Mouse (Mus musculus) liver, adult (tissue): Measurements from ENCODE around the gene Tsku.

Experiments
- GATA4 ChIP-seq: IDR thresholded peaks from 2 replicates; pipeline ENCODE4 v1.6.1; 2014; ENCODE audit warnings: mild to moderate bottlenecking, low read length; ENCODE audit not compliant: insufficient replicate concordance

Gene Tsku

DNA sequence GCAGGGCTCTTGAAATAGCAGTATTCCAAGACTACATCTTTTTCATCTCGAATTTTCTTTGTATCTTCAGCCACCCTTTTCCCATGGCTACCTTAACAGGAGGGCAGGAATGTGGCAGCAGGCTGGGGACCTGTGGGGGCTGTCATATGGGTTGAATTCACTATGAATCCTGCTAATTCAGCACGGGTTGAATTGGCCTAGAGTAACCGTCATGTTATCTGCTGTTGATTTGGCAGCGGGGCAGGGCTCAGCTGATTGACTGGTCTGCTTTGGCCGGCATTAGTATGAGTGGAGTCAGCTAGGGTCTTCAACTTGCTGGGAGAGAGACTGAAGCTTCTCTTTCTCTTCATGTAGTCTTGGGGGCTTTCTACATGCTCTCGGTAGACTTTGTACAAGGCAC is 16.1 kb downstream of the Tsku start:
- TF ChIP-seq GATA4: no peak

DNA sequence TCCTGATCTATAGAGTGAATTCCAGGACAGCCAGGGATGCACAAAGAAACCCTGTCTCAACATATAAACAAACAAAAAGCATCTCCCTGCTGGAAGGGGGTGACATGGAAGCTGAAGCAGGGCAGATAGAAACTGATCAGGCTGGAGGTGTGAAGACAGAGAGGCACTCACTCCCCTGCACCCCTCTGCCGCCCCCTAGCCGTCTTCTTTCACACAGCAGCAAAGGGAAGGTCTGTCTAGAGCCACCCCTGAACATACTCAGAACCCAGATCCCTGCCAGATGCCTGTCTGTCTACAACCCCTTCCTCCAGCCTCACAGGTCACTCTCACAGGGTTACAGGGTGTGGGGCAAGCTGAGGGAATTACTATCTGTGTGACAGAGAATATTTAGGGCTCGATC is 16.8 kb downstream of the Tsku start:
- no peak for TF ChIP-seq GATA4

DNA sequence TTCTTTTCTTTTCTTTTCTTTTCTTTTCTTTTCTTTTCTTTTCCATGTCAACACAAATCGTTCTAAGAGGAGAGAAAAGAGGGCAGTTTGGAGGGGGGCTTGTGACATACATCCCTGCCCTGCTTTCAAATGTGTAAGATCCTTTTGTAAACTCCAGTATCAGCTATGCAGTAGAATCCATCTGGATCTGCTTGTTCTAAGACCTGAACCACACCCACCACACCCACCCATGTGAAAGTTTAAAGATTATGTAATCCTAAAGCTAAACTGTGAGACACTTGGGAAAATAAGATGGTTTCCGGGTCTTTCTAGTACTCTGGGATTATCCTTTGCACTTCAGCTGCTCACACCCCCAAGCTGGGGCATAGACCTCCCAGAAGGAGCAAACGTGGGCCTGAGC is 18.9 kb downstream of the Tsku start:
- no peak for TF ChIP-seq GATA4

DNA sequence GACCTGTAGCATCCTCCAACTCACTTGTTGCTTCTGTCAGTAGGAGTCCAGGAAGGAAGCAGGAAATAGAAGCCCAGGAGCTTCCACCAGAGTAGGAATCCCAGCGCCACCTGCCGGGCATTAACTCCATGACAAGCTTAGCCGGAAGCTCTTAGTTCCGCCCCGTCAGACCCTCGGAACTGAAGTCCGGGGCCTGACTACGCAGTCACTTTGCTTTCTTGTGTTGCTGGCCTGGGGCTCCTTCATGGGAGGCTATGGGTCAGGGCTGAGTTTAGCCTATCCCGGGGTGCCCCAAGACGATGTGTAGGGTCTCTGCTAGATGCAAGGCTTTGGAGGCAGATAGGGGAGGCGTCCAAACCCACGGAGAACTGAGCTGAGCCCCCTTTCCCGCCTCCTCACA is 19.7 kb downstream of the Tsku start:
- TF ChIP-seq GATA4: no peak

DNA sequence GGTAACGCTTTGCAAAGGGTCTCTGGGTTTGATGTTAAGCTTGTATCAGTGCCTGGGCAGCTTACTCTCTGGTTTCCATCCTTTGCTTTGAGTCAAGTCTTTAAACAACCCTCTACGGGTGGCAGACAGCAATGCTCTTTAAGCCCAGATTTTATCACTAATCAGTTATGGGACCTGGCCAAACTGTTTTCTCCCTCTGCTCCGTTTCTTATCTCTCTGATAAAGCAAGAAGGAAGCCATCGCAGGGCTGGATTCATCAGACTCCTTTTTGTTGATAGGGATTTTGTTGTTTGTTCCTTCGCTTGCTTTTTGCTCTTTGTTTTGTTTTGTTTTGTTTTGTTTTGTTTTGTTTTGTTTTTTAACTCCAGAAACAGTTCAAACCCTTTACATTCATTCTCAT is 20.8 kb downstream of the Tsku start:
- no peak for TF ChIP-seq GATA4

DNA sequence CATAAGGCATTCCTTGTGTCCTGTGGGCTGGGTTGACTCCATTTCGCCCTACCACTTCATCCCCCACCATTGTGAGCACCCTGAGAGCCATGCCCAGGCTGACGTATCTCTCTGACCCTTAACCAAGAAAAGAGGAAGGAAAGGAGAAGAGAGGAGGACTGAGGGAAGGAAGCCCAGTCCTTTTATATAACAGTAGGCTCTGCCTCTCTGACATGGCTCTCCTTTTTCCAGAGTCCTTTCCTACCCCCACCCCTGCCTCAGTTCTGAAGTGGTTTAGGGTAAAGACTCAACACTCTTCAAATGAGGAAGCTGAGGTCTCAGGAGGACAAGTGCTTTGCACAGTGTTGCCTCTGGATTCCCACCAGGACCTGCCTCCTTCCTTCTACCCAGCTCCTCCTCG is 27.1 kb downstream of the Tsku start:
- TF ChIP-seq GATA4: no peak

DNA sequence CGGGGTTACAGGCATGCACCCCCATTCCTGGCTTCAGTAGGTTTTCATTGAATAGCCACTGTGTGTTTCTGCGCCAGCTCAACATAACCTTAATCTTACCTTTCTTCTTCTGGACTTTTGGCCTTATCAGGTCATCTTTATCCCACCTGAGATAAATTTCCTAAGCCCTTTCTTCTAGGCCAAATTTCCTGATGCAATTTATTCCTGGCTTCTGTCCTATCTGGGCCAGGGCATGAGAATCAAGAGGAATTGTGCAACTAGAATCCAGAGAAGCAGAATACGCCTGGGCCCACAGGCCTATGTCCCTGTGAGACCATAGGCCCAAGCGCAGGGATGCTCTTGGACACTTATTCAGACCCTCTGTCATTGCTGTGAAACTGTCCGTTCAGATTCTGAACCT is 27.6 kb downstream of the Tsku start:
- TF ChIP-seq GATA4: peak; percentile 76; the same call in 1 of the 2 replicates

DNA sequence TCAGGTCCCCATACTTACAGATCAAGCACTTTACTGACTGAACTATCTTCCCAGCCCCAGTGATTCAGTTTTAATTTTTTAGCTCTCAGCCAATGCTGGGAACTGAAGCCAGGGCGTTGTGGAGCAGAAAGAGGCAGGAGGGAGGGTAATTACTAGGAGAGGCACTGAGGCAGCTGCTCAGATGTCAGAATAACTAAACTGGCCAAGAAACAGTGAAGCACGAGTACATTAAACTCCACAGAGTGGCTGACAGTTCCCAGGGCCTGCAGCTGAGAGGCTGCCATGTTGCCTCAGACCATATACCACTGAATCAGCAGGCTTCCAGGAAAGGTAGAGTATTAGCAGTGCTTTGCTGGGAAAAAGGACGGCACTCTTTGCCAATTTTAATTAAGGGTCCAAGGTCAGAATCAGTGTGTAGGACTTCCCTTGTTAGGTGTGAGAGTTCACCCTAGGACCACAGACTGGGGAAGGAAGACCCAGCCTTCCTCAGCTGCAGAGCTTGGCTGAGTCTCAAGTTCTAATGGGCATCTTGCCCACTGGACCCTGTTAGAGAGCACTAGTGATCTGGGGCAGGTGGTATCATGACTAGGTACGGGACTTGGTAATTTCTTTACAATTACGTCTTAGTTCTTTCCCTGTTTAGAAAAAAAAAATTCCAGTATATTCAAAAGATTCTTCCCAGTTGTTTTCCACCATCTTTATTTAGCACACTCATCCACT is 28.3 kb downstream of the Tsku start:
- peak; percentile 30; the same call in 1 of the 2 replicates for TF ChIP-seq GATA4

DNA sequence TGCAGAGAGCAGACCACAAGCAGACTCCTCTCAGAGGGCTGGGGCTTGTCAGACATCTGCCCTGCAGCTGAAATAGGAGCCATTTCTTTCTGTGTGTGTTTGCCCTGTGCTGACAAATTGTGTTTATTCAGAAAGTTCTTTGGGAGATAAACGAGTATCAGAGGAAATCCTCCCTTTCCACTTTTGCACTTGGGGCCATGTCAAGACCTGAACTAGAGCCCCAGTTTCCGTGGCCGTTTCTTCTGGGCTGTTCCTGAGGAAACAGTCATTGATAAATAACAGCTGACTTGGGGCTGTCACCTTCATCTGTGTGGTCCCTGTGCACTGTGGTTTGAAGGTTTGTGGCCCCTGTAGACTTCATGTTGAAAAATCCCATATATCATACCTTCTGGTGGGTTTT is 29.2 kb downstream of the Tsku start:
- peak; percentile 94 for TF ChIP-seq GATA4

DNA sequence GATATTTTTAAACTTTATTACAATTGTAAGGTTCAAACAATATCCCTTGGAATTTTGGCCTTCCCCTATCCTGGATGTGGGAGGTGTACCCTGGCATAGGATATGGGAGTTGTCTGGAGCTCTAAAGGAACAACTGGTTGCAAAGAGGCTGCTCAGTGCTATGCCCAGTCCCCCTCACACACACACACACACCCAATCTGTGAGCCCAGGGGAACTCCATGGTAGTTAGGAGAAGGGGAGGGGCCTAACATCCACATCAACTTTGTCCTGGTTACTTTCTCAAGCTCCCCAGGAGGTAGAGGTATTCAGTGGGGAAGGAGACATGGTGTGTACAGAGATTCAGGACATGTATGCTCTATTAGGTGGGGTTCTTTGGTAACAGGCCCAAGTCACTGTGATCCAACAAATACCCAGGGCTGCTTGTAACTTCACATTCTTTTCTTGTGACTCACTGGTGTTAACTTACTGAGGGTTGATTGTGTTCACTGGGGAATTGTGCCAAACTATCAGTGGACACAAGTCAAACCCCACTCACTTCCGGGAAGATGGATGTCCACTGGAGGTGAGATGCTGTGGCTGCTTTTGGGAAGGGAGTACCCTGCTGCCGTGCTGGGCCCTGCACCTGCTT is 30.6 kb downstream of the Tsku start:
- no peak for TF ChIP-seq GATA4

DNA sequence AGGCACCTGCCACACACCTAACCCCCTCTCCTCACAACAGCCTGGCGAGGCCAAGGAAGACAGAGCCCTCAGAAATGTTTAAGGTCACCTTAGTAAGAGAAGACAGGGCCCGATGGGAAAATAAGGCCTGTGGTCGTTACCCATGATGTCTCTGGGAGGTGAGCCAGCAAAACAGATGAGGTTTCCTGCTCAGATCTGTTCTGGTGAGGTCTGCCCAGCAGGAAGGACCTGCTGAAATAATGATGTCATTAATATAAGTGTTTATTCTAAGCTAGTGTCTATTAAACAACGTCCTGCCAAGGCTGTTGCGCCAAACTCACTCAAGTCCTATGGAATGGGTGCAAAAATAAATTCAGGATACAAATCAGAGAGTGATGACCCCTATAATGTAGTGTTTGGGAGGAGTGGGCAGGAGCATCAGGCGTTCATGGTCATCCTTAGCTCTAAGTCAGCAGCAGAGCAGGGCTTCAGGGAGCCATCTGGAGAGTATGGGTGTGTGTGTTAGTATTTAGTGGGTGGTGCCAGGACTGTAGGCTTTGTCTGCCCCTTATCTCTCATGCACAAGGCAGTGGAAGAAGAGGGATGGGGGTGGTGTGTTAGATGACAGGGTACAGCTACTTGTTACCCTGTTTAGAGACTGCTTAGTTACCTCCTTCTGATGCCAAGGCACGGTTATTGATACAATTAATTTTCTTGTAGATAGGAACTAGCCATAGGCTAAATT is 31.3 kb downstream of the Tsku start:
- no peak for TF ChIP-seq GATA4

DNA sequence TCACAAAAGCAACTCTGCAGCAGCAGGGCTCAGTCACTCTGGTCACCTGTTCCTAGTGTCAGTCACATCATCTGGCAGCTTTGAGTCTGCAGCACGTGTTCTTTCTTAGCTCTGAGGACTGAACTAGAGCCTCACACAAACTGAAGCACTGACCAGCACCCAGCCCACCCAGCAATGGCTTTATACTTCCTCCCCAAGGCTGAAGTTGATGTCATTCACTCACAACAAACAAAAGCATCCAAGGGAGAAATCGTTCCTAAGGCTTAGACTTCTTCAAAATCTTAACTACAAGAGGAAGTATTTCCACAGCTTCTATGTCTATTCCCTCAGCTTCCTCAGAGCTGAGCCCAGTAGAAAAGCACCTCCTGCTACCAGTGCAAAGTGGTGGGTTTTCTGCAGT is 32.8 kb downstream of the Tsku start:
- TF ChIP-seq GATA4: no peak

DNA sequence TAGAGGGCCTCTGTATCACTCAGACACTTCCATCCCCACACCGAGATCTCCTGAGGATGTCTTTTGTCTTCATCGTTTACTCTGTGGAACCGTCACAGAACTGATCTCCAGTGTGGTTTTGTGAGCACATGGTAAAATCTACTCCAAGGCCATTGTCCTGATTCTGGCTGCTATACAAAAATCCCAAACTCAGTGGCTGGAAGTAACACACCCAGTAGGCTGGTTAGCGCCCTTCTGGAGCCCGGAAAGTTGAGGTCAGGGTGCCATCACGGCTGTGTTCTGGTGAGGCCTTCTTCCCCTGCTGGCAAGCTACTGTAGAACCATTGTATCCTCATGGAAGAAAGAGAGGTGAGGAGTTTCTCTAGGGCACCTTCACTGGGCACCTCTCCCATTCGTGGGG is 35.1 kb downstream of the Tsku start:
- TF ChIP-seq GATA4: no peak

DNA sequence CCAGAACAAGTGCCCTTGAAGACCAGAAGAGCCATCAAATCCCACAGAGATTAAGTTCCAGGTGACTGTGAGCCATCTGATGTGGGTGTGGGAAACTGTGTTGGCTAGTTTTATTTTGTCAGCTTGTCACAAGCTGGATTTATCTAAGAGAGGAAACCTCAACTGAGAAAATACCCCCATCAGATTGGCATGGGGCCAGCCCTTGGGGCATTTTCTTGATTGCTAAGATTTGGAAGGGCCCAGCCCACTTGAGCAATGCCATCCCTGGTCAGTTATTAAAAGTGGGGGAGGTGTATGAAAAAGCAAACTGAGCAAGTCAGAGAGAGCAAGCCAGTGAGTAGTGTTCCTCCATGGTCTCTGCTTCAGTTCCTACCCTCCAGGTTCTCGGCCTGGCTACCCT is 36.9 kb downstream of the Tsku start:
- TF ChIP-seq GATA4: no peak

DNA sequence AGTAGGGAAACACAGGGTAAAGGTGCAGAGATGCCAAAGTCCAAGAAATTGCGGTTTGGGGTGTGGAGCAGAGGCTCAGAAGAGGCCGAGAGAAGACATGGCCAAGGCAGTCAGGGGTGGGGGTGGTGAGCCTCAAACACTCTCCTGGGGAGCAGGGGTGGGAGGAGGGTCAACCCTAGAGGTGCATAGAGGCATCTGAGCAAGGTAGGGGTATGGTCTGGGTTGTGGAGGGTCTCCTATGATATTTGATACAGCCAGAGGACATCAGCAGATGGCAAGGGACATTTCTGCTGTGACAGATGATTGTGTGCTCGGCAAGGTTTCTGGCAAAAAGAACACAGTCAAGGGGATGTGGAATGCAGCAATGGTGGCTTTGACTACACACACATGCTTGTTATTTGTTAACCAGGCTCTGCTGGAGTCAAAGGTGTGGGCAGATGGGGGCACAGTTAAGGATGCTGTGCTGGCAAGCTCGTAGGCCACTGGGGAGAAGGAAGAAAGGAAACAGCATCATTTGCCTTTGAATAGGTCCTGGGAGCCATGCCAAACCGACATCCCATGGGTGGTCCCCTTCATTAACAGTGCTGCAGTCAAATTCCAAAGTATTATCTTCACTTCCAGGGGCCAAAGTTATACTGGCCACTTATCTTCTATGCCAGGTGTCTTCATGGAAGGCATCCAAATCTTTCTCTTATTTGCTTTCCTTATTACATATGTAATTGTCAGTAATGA is 37.7 kb downstream of the Tsku start:
- TF ChIP-seq GATA4: no peak; the same call in 1 of the 2 replicates

DNA sequence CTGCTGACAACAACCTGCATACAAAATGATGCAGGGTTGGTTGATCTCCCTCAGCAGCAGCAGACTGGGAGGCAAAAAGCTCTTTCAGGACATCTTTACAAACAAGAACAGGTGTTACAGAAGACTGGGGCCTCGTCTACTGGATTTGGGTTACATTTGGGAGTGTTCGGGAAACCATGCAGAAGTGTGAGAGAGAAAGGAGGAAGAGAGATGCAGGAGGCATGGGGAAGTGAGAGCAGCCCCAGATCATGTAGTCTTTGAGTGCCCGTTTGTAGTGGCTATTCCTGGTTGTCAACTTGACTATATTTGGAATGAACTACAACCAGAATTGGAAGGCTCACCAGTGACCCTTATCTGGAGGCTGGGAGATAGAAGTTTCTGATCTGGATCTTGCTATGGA is 38.7 kb downstream of the Tsku start:
- no peak for TF ChIP-seq GATA4
